Mouse (Mus musculus) kidney, postnatal 25 days (tissue): ENCODE measurements around the gene Dpm2.

Source experiments
- DNase-seq, 2 experiments: peaks; one replicate each; pipeline ENCODE4 v3.0.0; 2021; ENCODE audit warnings: mixed read lengths in 2 of 2

Gene Dpm2

GRCm38 (mm10) chr2:32570698-32571494 is at the start of gene Dpm2:
Gene Dpm2, plus strand, starts transcription at chr2:32570858.
- DNase-seq: peak; percentile 94 to 95

DNA sequence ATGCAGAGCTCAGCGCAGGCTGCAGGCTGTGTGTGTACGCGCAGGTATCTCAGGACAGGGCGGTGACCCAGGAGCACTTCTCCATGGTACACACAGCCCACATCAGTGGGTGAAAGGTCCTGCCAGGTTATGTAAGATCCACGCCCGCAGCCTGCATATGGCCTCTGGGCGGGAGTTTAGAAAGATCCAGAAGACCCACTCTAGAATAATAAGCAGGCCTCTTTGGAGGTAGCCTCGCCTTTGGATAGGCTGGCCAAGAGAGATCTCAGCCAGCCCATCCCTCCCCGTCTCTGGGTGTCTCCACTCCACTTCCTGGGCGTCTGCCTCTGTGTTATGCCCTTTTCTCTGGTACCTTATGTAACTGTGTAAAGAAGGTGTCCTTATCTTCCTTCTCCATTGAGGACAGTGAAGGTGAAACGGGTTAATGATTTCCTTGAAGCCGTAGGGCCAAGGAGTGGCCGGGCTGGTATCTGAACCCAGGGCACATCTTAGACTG is 46.1 kb upstream of the Dpm2 start:
- peak; percentile 74 to 93 for DNase-seq

GRCm38 (mm10) chr2:32525816-32526215 is 44.8 kb upstream of the Dpm2 start:
- DNase-seq: peak; percentile 61 to 89

- DNase-seq: peak; percentile 84 to 94
These were observed 43.1 kb upstream of the Dpm2 start for GRCm38 (mm10) chr2:32527468-32527966.

- no peak for DNase-seq
These were observed 42.3 kb upstream of the Dpm2 start for GRCm38 (mm10) chr2:32528326-32528725.

- peak in 1 of 2 experiments; percentile 76 for DNase-seq
These were observed 40.2 kb upstream of the Dpm2 start for GRCm38 (mm10) chr2:32530479-32530878.

DNA sequence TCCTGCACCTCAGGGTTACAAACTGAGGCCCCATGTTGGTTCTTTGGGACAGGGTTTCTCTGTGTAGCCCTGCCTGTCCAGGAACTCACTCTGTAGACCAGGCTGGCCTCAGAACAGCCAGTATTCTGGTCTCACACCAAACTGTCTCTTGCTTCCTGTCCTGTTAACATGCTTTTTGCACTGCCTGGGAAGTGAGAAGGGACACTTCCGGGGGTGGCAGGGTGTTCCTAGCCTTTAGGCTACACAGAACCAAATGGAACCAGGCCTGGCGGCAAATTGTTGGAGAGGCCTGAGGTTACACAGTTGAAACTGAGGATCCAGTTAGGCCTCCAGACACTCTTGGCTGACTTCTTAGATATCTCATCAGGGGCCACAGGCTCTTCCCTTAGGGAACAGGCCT is 37.5 kb upstream of the Dpm2 start:
- no peak for DNase-seq

DNA sequence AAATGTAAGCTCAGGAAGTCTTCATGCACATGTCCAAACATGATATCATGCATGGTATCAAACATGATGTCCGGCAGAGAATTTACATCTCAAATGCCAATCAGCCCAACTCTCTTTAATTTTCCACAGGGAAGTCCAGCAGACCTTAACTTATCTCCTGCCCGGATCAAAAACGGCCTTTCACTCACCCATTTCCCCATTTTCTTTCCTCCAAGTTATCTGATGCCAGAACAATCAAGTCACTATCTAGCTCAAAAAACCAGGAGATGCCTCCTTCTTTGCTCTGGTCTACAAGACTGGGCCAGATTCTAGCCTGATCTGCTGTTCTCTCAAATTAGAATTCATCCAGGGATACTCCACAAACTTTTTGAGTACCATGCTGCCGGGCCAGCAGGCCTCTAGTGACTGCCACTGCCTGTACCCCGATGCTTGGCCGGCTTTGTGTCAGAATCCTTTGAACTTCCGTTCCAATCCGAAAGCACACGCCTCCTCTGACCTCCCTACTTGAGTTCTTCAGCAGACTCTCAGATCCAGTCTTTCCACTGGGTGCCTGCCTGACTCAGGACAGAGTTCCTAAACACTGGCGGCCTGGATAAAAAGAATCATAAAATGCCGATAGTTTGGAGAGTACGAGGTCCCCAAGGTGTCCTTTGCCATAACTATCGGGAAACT is 36.5 kb upstream of the Dpm2 start:
- DNase-seq: peak; percentile 64 to 86

- DNase-seq: peak; percentile 99 to 100
These were observed 35.8 kb upstream of the Dpm2 start, which contains the start of gene Fam102a for GRCm38 (mm10) chr2:32534733-32535471. Gene Fam102a, plus strand, starts transcription at chr2:32535332.

DNA sequence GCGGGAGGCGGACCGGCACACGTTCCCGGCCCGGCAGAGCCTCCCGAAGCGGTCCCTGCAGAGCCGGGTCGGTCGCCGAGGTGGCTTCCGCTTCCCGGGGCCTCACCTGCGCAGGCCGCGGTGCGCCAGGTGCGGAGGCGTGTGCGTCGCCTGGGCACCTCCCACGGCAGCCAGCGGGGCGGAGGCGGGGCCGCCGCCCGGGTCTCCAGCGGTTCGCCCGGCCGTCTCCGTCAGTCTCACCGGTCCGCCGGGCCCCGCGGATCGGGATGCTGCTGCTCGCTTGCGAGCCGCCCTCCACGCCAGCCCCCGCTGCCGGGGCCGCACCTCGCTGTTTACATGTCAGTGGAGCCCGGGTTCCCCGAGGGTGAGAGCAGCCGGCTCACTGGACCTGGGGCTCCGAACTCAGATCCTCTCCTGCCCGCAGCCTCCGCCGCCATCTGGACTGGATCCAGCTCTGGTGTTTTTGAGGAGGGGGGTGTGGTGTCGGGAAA is 35.1 kb upstream of the Dpm2 start:
- peak; percentile 71 to 92 for DNase-seq

DNA sequence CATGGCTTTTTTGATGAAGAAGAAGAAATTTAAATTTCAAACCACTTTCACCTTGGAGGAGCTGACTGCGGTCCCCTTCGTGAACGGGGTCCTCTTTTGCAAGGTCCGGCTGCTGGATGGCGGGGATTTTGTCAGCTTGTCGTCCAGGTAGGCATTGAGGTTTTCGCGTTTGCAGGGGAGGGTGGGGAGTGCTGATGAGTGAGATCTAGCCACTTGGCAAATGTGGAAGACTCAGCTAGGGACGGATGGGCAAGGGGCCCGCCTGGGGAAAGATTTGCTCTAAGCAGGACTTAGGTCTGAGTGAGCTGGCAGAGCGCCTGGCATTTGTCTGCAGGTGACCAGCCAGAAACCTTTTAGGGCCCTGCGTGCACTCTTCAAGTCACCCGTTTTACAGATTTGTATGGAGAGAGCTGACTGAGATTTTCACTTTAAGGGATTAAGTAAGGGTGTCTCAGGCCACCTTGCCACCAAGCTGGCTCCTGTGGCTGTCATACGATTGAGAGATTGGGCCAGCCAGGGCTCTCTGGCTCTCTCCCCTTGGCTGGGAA is 34.5 kb upstream of the Dpm2 start:
- peak; percentile 78 to 83 for DNase-seq

- DNase-seq: peak; percentile 68 to 87
These were observed 33.9 kb upstream of the Dpm2 start for GRCm38 (mm10) chr2:32536634-32537359.

- peak; percentile 62 to 86 for DNase-seq
These were observed 33.2 kb upstream of the Dpm2 start for GRCm38 (mm10) chr2:32537360-32537905.

DNA sequence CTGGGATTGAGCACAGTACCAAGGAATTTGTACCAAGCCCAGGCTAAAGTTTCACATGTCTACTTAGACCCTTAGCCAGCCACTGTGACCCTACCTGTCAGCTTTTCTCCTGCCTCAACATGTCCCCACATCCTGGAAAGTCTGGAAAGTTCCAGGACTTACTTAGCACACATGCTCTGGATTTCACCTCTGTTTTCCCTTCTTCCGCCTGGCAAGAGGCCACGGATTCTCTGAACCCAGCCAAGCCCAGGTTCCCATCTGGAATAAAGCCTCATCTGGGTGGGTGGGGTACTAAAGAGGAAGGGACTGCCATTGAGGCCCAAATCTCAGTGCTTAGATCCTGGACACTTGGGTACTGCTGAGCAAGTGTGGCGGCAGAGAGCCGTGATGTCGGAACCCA is 32.7 kb upstream of the Dpm2 start:
- peak; percentile 65 to 69 for DNase-seq

GRCm38 (mm10) chr2:32538461-32538860 is 32.2 kb upstream of the Dpm2 start:
- DNase-seq: peak in 1 of 2 experiments; percentile 64

DNA sequence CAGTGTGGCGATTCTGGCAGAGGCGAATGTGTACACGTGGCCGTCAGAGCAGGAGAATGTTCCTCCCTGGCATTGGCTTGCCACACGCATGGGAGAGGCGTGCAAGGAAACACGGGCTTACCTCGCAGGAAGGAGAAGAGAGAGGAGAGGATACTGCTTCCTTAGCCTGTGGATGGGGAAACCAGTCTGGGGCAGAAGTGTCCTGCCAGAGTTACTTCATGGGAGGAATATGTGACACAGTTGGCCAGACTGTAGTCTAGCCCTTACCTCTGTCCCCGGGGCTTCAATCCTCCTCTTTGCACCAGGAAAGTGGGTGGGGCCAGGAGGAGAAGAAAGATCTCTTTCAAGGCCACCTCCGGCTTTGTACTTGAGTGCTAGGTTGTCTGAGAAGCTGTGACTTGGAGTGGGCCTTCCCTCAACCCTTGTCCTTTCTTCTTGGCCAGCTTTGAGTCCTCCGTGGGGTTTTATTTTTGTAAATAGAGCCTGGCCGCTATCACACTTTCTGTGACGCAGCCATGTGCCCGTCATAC is 31.1 kb upstream of the Dpm2 start:
- DNase-seq: peak in 1 of 2 experiments; percentile 48

GRCm38 (mm10) chr2:32541333-32541908 is 29.2 kb upstream of the Dpm2 start:
- no peak for DNase-seq

DNA sequence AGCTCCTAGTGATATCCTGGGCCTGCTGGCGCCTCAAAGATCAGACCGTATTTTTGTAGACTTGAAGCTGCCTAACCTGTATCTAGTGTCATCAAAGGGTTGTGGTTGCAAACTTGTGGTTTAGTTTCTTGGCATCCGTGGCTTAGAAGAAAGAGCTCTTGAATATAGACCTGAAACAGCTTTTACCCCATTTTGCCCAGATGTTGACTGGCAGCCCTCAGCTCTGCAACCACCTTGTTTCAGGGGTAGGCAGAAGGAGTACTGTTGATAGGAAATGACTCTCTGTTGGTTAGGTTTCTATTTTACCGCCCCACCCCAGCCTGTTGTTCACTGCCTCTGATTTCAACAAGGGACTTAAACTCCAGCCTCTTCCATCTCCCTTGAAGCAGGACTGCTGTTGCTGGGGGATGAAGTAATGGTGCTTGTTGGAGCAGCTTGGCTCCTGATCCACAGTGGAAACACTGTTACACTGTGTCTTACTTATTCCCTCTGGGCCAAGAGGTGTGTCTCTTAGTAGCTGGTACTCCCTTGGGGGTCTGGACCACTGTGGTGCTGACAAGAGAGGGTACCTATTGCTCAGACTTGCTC is 28.6 kb upstream of the Dpm2 start:
- DNase-seq: no peak

- no peak for DNase-seq
These were observed 27.6 kb upstream of the Dpm2 start for GRCm38 (mm10) chr2:32543031-32543449.

- peak; percentile 48 to 50 for DNase-seq
These were observed 23.7 kb upstream of the Dpm2 start for GRCm38 (mm10) chr2:32546951-32547350.
